Comparison of ENCODE assay signal across 13 mouse cellular contexts in genomic region chr5:107054900-107055452, GRCm38 (mm10).
DNase-seq lines count a peak whose midpoint lies in the region; ATAC-seq and TF ChIP-seq lines count a peak whose summit lies in the region.
"Had no signal": no experiment of that assay in that cellular context is flagged by ENCODE, and none has a peak within 500 bp of the region (broad histone marks: within the 10 kb centered on the region; RNA-seq: fewer than 3 reads in every experiment).

No protein-coding gene starts in this region.

- 25% methylated on average over 6 of the region's 6 CpGs for WGBS in liver, embryonic 12.5 days (ENCODE audit: insufficient replicate concordance)
- 75% methylated on average over 6 of the region's 6 CpGs for WGBS in hindbrain, embryonic 10.5 days

- ATAC-seq in liver, embryonic 12.5 days, result peak; percentile 24; the same call in 1 of the 2 replicates
- ATAC-seq: CD4-positive, CD25-positive, alpha-beta regulatory T cell, adult 4 months had no signal

- DNase-seq in embryo, embryonic 10.5 days (ENCODE audit: low spot score), result peak; percentile 17
- DNase-seq in embryo, embryonic 9.5 days (ENCODE audit: extremely low spot score), result no peak
- DNase-seq in liver, result no peak
- no peak for DNase-seq in hindbrain, embryonic 10.5 days (ENCODE audit: low spot score)
- DNase-seq in spleen, postnatal 10 days (ENCODE audit: low spot score in 2 of 2), result no peak
- DNase-seq in right cerebral cortex, adult 18-20 months, result no peak
- DNase-seq: kidney, adult 2 months; right cerebral cortex, postnatal 25 days had no signal

- peaks cover 19% of the 10 kb centered on the region for H3K4me1 ChIP-seq in liver, embryonic 12.5 days
- H3K4me1 ChIP-seq in hindbrain, embryonic 10.5 days (replicated peaks), result peaks cover 8% of the 10 kb centered on the region

- no peak for TF ChIP-seq POLR2A in myocyte (IDR thresholded peaks at IDR 0.05; ENCODE audit: insufficient read length, low read depth)

- H3K36me3 ChIP-seq in liver, embryonic 12.5 days, result no peaks in the 10 kb centered on the region
- no peaks in the 10 kb centered on the region for H3K36me3 ChIP-seq in hindbrain, embryonic 10.5 days
- no peaks in the 10 kb centered on the region for H3K36me3 ChIP-seq in myocyte (ENCODE audit: control insufficient read depth, insufficient read depth)
- H3K36me3 ChIP-seq: embryonic facial prominence, embryonic 15.5 days had no signal

- H3K9ac ChIP-seq in liver, embryonic 12.5 days, result no peak overlapping the region
- H3K9ac ChIP-seq: embryonic facial prominence, embryonic 15.5 days; liver, embryonic 14.5 days had no signal

- H3K79me2 ChIP-seq in myocyte (ENCODE audit: control insufficient read depth, insufficient read depth), result no peaks in the 10 kb centered on the region

- peaks cover 5% of the 10 kb centered on the region; the same call in 1 of the 2 replicates for H3K27me3 ChIP-seq in liver, embryonic 12.5 days (replicated peaks)
- H3K27me3 ChIP-seq in hindbrain, embryonic 10.5 days (ENCODE audit: insufficient read depth, poor library complexity, severe bottlenecking), result no peaks in the 10 kb centered on the region
- peaks cover 5% of the 10 kb centered on the region for H3K27me3 ChIP-seq in myocyte (ENCODE audit: control insufficient read depth, insufficient read depth, insufficient read length)
- H3K27me3 ChIP-seq: embryonic facial prominence, embryonic 15.5 days had no signal

- no peak overlapping the region for H3K27ac ChIP-seq in liver, embryonic 12.5 days
- peak overlapping the region; percentile 64 for H3K27ac ChIP-seq in hindbrain, embryonic 10.5 days
- H3K27ac ChIP-seq: embryonic facial prominence, embryonic 15.5 days; liver, embryonic 14.5 days had no signal

- H3ac ChIP-seq in myocyte (ENCODE audit: control insufficient read depth, insufficient read length), result no peak overlapping the region

- peak overlapping the region; percentile 4; the same call in 1 of the 2 replicates for H3K4me2 ChIP-seq in liver, embryonic 12.5 days
- H3K4me2 ChIP-seq in myocyte (ENCODE audit: low read depth), result no peak overlapping the region
- H3K4me2 ChIP-seq: embryonic facial prominence, embryonic 15.5 days had no signal

- H3K4me3 ChIP-seq in liver, embryonic 12.5 days, result no peak overlapping the region
- H3K4me3 ChIP-seq in hindbrain, embryonic 10.5 days, result no peak overlapping the region
- H3K4me3 ChIP-seq in myocyte, result no peak overlapping the region
- H3K4me3 ChIP-seq: embryonic facial prominence, embryonic 15.5 days had no signal

- H3K9me3 ChIP-seq in liver, embryonic 12.5 days (replicated peaks), result no peaks in the 10 kb centered on the region
- H3K9me3 ChIP-seq in hindbrain, embryonic 10.5 days, result no peaks in the 10 kb centered on the region
- H3K9me3 ChIP-seq: embryonic facial prominence, embryonic 15.5 days had no signal

TF ChIP-seq in myocyte, 11 proteins besides CTCF, POLR2A, EP300 and RAD21:
- peak; percentile 20 for TF ChIP-seq USF1 (IDR thresholded peaks at IDR 0.05; ENCODE audit: low read depth)
- no peak for TF ChIP-seq TCF3 (IDR thresholded peaks at IDR 0.05; ENCODE audit: insufficient read length, low read depth)
